Mouse (Mus musculus) lung, postnatal 0 days (tissue): ENCODE measurements around the gene Dynlrb2. TPM values are rescaled to one million over a fixed set of nuclear protein-coding genes. Genes with fewer than 3 reads are reported as not detected.

Experiments used
- ATAC-seq: fragments of 200-750 bp; cut with Nextera tagmentation; 2 replicates; pipeline ENCODE4 v1.8.0; 2017; ENCODE audit warnings: moderate library complexity
- DNase-seq: peaks from one replicate; pipeline ENCODE4 v3.0.0-alpha.2; 2016; ENCODE audit warnings: low spot score
- H3K27ac ChIP-seq: fragments of 300-500 bp; sonication (generic); 2 replicates; pipeline ENCODE4 v1.5.1; 2014; ENCODE audit warnings: antibody characterized with exemption, mild to moderate bottlenecking, low read length, mixed read lengths
- H3K27me3 ChIP-seq: fragments of 300-500 bp; sonication (generic); replicated peaks from 2 replicates; pipeline ENCODE4 v1.6.1; 2014; ENCODE audit warnings: low read length, mixed read lengths; ENCODE audit not compliant: insufficient read depth
- H3K36me3 ChIP-seq: fragments of 300-500 bp; sonication (generic); 2 replicates; pipeline ENCODE4 v1.6.1; 2014; ENCODE audit warnings: low read length, mixed read lengths; ENCODE audit not compliant: insufficient read depth
- H3K4me1 ChIP-seq: fragments of 300-500 bp; sonication (generic); 2 replicates; pipeline ENCODE4 v1.6.1; 2014; ENCODE audit warnings: antibody characterized with exemption, low read depth, low read length, mixed read lengths; ENCODE audit not compliant: insufficient read depth
- H3K4me2 ChIP-seq: fragments of 300-500 bp; sonication (generic); replicated peaks from 2 replicates; pipeline ENCODE4 v1.6.1; 2014; ENCODE audit warnings: low read depth, mild to moderate bottlenecking, low read length, moderate library complexity, mixed read lengths
- H3K4me3 ChIP-seq: fragments of 300-500 bp; sonication (generic); 2 replicates; pipeline ENCODE4 v1.5.1; 2014; ENCODE audit warnings: low read depth, low read length
- H3K9ac ChIP-seq: fragments of 300-500 bp; sonication (generic); replicated peaks from 2 replicates; pipeline ENCODE4 v1.6.1; 2014; ENCODE audit warnings: low read depth, mild to moderate bottlenecking
- H3K9me3 ChIP-seq: fragments of 300-500 bp; sonication (generic); 2 replicates; pipeline ENCODE4 v1.6.1; 2016; ENCODE audit warnings: low read length, mixed read lengths
- CTCF ChIP-seq: IDR thresholded peaks from 2 replicates; pipeline ENCODE4 v1.5.1; 2016; ENCODE audit warnings: antibody characterized with exemption, mild to moderate bottlenecking
- EP300 ChIP-seq: IDR thresholded peaks from 2 replicates; pipeline ENCODE4 v1.6.1; 2016; ENCODE audit warnings: antibody characterized with exemption, mild to moderate bottlenecking, control low read depth
- WGBS: fragments of 180-500 bp; shearing (Covaris S2); extraction: QIAGEN DNeasy Blood & Tissue Kit; methylation state at CpG from one replicate; pipeline ENCODE4 v1.1.7; 2014; 5-methylcytosine and 5-hydroxymethylcytosine counted together
- polyA plus RNA-seq: library from polyadenylated mRNA; unstranded; fragments of >200 nt; fragmentation: Nextera tagmentation; extraction: Ambion mirVana; gene quantifications from 2 replicates; pipeline ENCODE4 v1.2.1, GENCODE M21; 2015

The Dynlrb2 gene
- polyA plus RNA-seq, 1 experiment from 2014 or later = 144 TPM

- ATAC-seq (peak; percentile 59), DNase-seq (peak; percentile 87)
- no peaks in the 10 kb centered on the region for H3K4me1 ChIP-seq
- WGBS = 12% methylated on average over 7 of the region's 7 CpGs
- H3K27ac ChIP-seq = no peak overlapping the region
- TF ChIP-seq EP300 (no peak), CTCF (peak; percentile 93)
- H3K4me2 ChIP-seq = no peak overlapping the region
- no peaks in the 10 kb centered on the region for H3K27me3 ChIP-seq
- no peak overlapping the region for H3K9ac ChIP-seq
- H3K9me3 ChIP-seq = no peaks in the 10 kb centered on the region
- no peaks in the 10 kb centered on the region for H3K36me3 ChIP-seq
- no peak overlapping the region for H3K4me3 ChIP-seq
Measured at GRCm38 (mm10) chr8:116480894-116481293, 23.9 kb upstream of the Dynlrb2 start.

GRCm38 (mm10) chr8:116482738-116483137 is 22.0 kb upstream of the Dynlrb2 start:
- Histone ChIP-seq H3K36me3 (no peaks in the 10 kb centered on the region), H3K4me1 (no peaks in the 10 kb centered on the region), H3K9me3 (no peaks in the 10 kb centered on the region), H3K27ac (no peak overlapping the region), H3K4me2 (no peak overlapping the region), H3K4me3 (no peak overlapping the region), H3K9ac (no peak overlapping the region), H3K27me3 (no peaks in the 10 kb centered on the region)
- no peak for DNase-seq
- TF ChIP-seq CTCF (no peak), EP300 (no peak)
- WGBS = 71% methylated on average over 3 of the region's 3 CpGs
- ATAC-seq = no peak

- no peaks in the 10 kb centered on the region for H3K36me3 ChIP-seq
- H3K4me3 ChIP-seq = no peak overlapping the region
- H3K27ac ChIP-seq = no peak overlapping the region
- TF ChIP-seq CTCF (peak; percentile 76), EP300 (no peak)
- ATAC-seq = no peak
- DNase-seq = peak; percentile 74
- H3K9me3 ChIP-seq = no peaks in the 10 kb centered on the region
- no peaks in the 10 kb centered on the region for H3K27me3 ChIP-seq
- no peak overlapping the region for H3K9ac ChIP-seq
- H3K4me2 ChIP-seq = no peak overlapping the region
- no peaks in the 10 kb centered on the region for H3K4me1 ChIP-seq
- 12% methylated on average over 2 of the region's 2 CpGs for WGBS
Measured at GRCm38 (mm10) chr8:116484087-116484486, 20.7 kb upstream of the Dynlrb2 start.

GRCm38 (mm10) chr8:116488546-116488945 is 16.2 kb upstream of the Dynlrb2 start:
- ATAC-seq (no peak), DNase-seq (no peak)
- H3K4me1 ChIP-seq = no peaks in the 10 kb centered on the region
- TF ChIP-seq CTCF (no peak), EP300 (no peak)
- WGBS = 80% methylated on average over 2 of the region's 2 CpGs
- H3K27ac ChIP-seq = no peak overlapping the region
- no peak overlapping the region for H3K9ac ChIP-seq
- no peaks in the 10 kb centered on the region for H3K36me3 ChIP-seq
- no peak overlapping the region for H3K4me3 ChIP-seq
- H3K27me3 ChIP-seq = no peaks in the 10 kb centered on the region
- no peak overlapping the region for H3K4me2 ChIP-seq
- no peaks in the 10 kb centered on the region for H3K9me3 ChIP-seq

- no peaks in the 10 kb centered on the region for H3K4me1 ChIP-seq
- H3K9ac ChIP-seq = no peak overlapping the region
- no peak overlapping the region for H3K27ac ChIP-seq
- ATAC-seq (no peak), DNase-seq (no peak)
- 73% methylated on average over 7 of the region's 7 CpGs for WGBS
- H3K4me2 ChIP-seq = no peak overlapping the region
- H3K36me3 ChIP-seq = no peaks in the 10 kb centered on the region
- no peaks in the 10 kb centered on the region for H3K27me3 ChIP-seq
- H3K9me3 ChIP-seq = no peaks in the 10 kb centered on the region
- no peak overlapping the region for H3K4me3 ChIP-seq
- TF ChIP-seq EP300 (no peak), CTCF (no peak)
Measured at GRCm38 (mm10) chr8:116500057-116500809, 4.5 kb upstream of the Dynlrb2 start.

- ATAC-seq = peak; percentile 93
- Histone ChIP-seq H3K4me3 (no peak overlapping the region), H3K4me2 (no peak overlapping the region), H3K9ac (no peak overlapping the region), H3K4me1 (peaks cover 6% of the 10 kb centered on the region), H3K9me3 (no peaks in the 10 kb centered on the region), H3K27me3 (no peaks in the 10 kb centered on the region), H3K27ac (peak overlapping the region; percentile 74), H3K36me3 (no peaks in the 10 kb centered on the region)
- peak; percentile 95 for TF ChIP-seq EP300
- no peak for TF ChIP-seq CTCF
- WGBS = 25% methylated on average over 5 of the region's 5 CpGs
- peak; percentile 92 for DNase-seq
Measured at GRCm38 (mm10) chr8:116508721-116509120, 3.9 kb downstream of the Dynlrb2 start.
